Mouse (Mus musculus) left cerebral cortex, adult 11 months (tissue): ENCODE results near the gene Mtf1.

Source experiments
- DNase-seq: peaks from one replicate; pipeline ENCODE4 v3.0.0; 2022; ENCODE audit warnings: low spot score

Gene Mtf1

GRCm38 (mm10) chr4:124856294-124856693, 54.4 kb downstream of the Mtf1 start:
- no peak for DNase-seq

DNA sequence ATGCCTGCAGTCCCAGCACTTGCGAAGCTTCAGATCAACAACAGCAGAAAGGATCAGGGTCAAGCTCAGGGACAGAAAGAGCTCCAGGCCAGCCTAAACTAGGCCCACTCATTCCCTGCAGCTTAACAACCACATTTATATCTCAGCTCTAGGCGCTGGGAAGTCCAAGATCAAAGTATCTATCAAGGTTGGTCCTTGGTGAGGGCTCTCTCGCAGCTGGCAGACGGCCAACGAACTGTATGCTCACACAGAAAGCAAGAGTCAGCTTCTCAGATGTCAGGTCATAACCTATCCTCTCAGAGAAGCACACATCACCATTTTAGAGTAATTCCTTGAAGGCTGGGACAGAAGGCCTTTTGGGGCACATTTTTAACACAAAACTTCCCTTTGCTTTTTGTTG, 56.5 kb downstream of the Mtf1 start:
- no peak for DNase-seq

GRCm38 (mm10) chr4:124860446-124860845, 58.5 kb downstream of the Mtf1 start:
- no peak for DNase-seq

- DNase-seq = no peak
These were observed 59.6 kb downstream of the Mtf1 start, which contains the start of gene Maneal for GRCm38 (mm10) chr4:124861283-124862188. Gene Maneal (minus strand): TSS chr4:124862171.

GRCm38 (mm10) chr4:124872719-124873118, 70.8 kb downstream of the Mtf1 start:
- no peak for DNase-seq

DNA sequence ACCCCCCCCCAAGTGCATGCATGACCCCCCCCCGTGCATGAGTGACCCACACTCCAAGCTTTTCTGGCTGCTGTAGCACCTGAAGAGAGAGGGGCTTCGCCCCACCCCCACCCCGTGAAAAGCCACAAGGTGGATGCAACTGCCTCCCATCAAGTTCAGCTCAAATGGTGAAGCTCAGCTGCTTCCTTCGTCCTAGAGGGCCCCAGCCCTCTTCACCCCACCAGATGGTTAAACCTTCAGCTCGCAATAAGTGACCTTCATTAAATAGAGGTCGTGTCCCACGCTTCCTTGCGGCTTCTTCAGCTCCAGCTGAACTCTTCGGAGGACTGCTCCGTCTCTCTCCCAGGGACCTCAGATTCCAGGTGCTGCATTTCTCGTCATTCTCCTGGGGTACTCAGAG, 78.7 kb downstream of the Mtf1 start, which contains the start of gene Epha10:
Epha10 (plus strand) TSS at position 301 of the 400 bp plus-strand sequence.
- no peak for DNase-seq

GRCm38 (mm10) chr4:124881341-124881908, 79.5 kb downstream of the Mtf1 start:
- DNase-seq = peak; percentile 59

- no peak for DNase-seq
These were observed 80.3 kb downstream of the Mtf1 start for GRCm38 (mm10) chr4:124882151-124882729.

- no peak for DNase-seq
These were observed 86.8 kb downstream of the Mtf1 start for GRCm38 (mm10) chr4:124888702-124889101.

DNA sequence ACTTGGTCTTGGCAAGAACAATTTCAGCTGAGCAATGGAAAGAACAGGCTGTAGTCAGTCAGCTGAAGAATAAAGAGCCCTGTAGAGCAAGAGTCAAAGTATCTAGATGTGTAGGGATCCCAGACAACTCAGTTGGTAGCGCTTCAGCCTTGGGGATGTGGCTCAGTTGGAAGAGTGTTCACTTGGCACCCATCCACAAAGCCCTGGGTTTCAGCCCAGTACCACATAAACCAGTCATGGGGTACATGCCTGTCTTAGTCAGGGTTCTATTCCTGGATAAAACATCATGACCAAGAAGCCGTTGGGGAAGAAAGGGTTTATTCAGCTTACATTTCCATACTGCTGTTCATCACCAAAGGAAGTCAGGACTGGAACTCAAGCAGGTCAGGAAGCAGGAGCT, 88.0 kb downstream of the Mtf1 start:
- no peak for DNase-seq

DNA sequence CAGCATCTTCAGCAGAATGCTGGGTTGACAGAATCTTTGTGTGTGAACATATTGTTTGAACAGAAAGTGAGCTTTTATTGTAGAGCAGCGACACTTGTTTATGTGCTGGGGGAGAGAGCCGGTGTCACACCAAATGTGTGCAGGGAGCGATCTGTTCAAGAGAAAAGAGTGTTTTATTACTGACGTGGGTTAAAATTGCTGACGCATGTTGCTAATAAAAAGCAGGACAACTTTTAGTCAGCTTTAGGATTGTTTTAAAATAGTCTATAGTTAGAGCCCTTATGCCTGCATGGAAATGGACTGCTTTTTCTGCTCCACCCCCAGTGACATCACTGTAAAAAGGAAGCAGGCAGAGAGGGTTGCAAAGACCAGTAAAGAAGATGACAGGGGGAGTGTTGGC, 88.9 kb downstream of the Mtf1 start:
- no peak for DNase-seq

DNA sequence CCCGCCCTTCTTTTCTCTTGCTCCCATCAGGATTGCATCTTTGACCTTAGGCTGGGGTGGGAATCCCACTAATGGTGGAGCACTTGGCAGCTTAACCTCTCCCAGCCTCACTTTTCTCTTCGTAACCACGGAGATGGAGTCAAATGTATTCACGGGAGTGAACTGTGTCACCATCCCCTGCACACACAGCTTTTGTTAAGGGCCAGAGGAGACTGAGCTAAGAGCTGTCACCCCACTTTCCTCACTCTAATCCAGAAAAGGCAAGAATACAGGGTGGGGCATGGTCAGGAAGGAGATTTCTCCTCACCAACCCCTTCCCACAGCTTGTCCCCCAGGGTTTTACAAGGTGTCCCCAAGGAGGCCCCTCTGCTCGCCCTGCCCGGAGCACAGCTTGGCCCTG, 91.9 kb downstream of the Mtf1 start:
- DNase-seq = no peak

DNA sequence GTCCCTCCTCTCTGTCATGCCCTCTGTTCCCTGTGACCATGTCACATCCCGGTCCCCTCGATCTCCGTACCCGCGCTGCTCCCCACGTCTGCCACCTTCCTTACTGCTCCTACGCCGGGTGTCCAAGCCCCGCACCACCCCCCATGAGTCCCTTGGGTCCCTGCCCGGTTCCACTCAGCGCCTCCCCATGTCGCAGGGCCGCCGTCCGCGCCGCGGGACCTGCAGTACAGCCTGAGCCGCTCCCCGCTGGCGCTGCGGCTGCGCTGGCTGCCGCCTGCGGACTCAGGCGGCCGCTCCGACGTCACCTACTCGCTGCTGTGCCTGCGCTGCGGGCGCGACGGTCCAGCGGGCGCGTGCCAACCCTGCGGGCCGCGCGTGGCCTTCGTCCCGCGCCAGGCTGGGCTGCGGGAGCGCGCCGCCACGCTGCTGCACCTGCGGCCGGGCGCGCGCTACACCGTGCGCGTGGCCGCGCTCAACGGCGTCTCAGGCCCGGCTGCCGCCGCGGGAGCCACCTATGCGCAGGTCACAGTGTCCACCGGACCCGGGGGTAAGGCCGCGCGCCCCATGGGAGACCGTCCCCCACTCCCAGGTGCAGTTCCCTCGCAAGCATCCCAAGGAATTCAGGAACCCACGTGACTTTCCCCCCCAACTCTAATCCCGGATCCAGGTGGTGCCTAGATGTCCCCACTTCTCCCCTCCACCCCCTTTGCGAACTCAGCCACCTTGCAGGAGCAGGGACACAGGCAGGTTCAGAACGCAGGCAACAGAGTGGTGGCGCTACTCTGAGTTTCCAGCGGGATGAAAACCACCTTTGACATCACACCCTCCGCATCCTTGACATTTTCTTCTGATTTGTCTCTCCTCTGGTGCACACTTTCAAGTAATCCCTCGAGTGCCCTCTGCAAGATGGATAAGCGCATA, 92.9 kb downstream of the Mtf1 start:
- peak; percentile 35 for DNase-seq

- DNase-seq = no peak
These were observed 96.5 kb downstream of the Mtf1 start for GRCm38 (mm10) chr4:124898428-124898827.
